Mouse (Mus musculus) ES-Bruce4 (cell line): ENCODE measurements around the gene Kif1b.

Experiments
- CTCF ChIP-seq: IDR thresholded peaks from one replicate; pipeline ENCODE4 v1.8.1; 2011; ENCODE audit warnings: low read depth, low read length
- EP300 ChIP-seq: IDR thresholded peaks from 2 replicates; pipeline ENCODE4 v1.6.1; 2011; ENCODE audit warnings: low read depth, low read length; ENCODE audit not compliant: insufficient read depth
- POLR2A ChIP-seq: IDR thresholded peaks from one replicate; pipeline ENCODE4 v1.8.1; 2011; ENCODE audit warnings: low read length; ENCODE audit not compliant: insufficient read depth

DNA sequence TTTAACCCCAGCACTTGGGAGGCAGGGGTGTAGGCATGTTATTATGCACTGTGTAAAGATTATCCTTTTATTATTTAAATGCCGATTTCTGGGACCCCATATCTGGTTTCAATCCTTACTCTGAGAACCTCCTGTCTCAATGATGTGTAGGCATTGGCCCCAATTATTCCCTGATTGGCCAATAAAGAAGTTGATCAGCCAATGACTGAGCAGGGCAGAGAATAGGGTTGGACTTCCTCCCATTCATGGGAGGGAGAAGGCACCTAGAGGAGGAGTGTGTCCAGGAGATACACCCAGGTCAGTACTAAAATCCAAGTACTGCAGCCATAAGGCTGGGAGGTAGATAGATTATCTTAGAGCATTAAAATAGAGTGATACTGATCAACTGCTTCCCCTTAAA lies 144.3 kb downstream of the Kif1b start:
- TF ChIP-seq POLR2A (no peak), CTCF (no peak), EP300 (no peak)
